Mouse (Mus musculus) myocyte (in vitro differentiated cells): ENCODE measurements around the gene Alg12. TPM values are rescaled to one million over a fixed set of nuclear protein-coding genes. Genes with fewer than 3 reads are reported as not detected.

ENCODE experiments used
- H3K27me3 ChIP-seq: one replicate; pipeline ENCODE4 v1.6.1; 2011; ENCODE audit not compliant: control insufficient read depth, insufficient read depth, insufficient read length
- H3K36me3 ChIP-seq: one replicate; pipeline ENCODE4 v1.6.1; 2011; ENCODE audit not compliant: control insufficient read depth, insufficient read depth
- H3K4me2 ChIP-seq: one replicate; pipeline ENCODE4 v1.6.1; 2011; ENCODE audit warnings: low read depth, control low read depth
- H3K4me3 ChIP-seq: one replicate; pipeline ENCODE4 v1.5.1; 2011; ENCODE audit warnings: mild to moderate bottlenecking, control low read depth, moderate library complexity
- H3K79me2 ChIP-seq: one replicate; pipeline ENCODE4 v1.6.1; 2011; ENCODE audit not compliant: control insufficient read depth, insufficient read depth
- H3ac ChIP-seq: one replicate; pipeline ENCODE4 v1.6.1; 2011; ENCODE audit not compliant: control insufficient read depth, insufficient read length
- CEBPB ChIP-seq: IDR thresholded peaks from 2 replicates; pipeline ENCODE4 v1.6.1; 2011; ENCODE audit warnings: mild to moderate bottlenecking, moderate library complexity; ENCODE audit not compliant: poor library complexity, insufficient read depth, severe bottlenecking
- E2F4 ChIP-seq: IDR thresholded peaks from one replicate; pipeline ENCODE4 v1.6.1; 2011; ENCODE audit warnings: mild to moderate bottlenecking, control low read depth, moderate library complexity; ENCODE audit not compliant: insufficient read depth
- MAX ChIP-seq: IDR thresholded peaks from one replicate; pipeline ENCODE4 v1.6.1; 2011; ENCODE audit warnings: low read depth, mild to moderate bottlenecking, control low read depth
- MYOD1 ChIP-seq, 3 experiments: IDR thresholded peaks; one replicate each; pipeline ENCODE4 v1.6.1; 2011; ENCODE audit warnings: control low read depth in 2 of 3, low read depth in 2 of 3, mild to moderate bottlenecking in 2 of 3, moderate library complexity in 1 of 3; ENCODE audit not compliant: insufficient read length in 2 of 3, control insufficient read depth in 1 of 3
- MYOG ChIP-seq, 3 experiments: IDR thresholded peaks; one replicate each; pipeline ENCODE4 v1.6.1; 2011; ENCODE audit warnings: control low read depth in 2 of 3, low read depth in 2 of 3, mild to moderate bottlenecking in 2 of 3; ENCODE audit not compliant: insufficient read length in 2 of 3, control insufficient read depth in 1 of 3, insufficient read depth in 1 of 3
- POLR2A ChIP-seq: IDR thresholded peaks from one replicate; pipeline ENCODE4 v1.6.1; 2011; ENCODE audit warnings: low read depth, mild to moderate bottlenecking, control low read depth, moderate library complexity; ENCODE audit not compliant: insufficient read length
- REST ChIP-seq: IDR thresholded peaks from one replicate; pipeline ENCODE4 v1.6.1; 2011; ENCODE audit warnings: mild to moderate bottlenecking, control low read depth, moderate library complexity; ENCODE audit not compliant: insufficient read depth, insufficient read length
- SRF ChIP-seq: IDR thresholded peaks from one replicate; pipeline ENCODE4 v1.6.1; 2011; ENCODE audit warnings: low read depth; ENCODE audit not compliant: control insufficient read depth, insufficient read length
- TCF12 ChIP-seq: IDR thresholded peaks from one replicate; pipeline ENCODE4 v1.6.1; 2011; ENCODE audit warnings: mild to moderate bottlenecking, control low read depth; ENCODE audit not compliant: poor library complexity, insufficient read depth, severe bottlenecking
- TCF3 ChIP-seq: IDR thresholded peaks from one replicate; pipeline ENCODE4 v1.6.1; 2011; ENCODE audit warnings: low read depth, control low read depth; ENCODE audit not compliant: insufficient read length
- USF1 ChIP-seq: IDR thresholded peaks from one replicate; pipeline ENCODE4 v1.6.1; 2011; ENCODE audit warnings: low read depth, mild to moderate bottlenecking, control low read depth, moderate library complexity
- polyA plus RNA-seq: library from polyadenylated mRNA; unstranded; fragments of >200 nt; fragmentation: generic; extraction: Trizol; gene quantifications from one replicate; pipeline ENCODE4 v1.2.1, GENCODE M21; 2012; ENCODE audit warnings: missing spikeins

Alg12 gene
- polyA plus RNA-seq, 1 experiment: 15.0 TPM

DNA sequence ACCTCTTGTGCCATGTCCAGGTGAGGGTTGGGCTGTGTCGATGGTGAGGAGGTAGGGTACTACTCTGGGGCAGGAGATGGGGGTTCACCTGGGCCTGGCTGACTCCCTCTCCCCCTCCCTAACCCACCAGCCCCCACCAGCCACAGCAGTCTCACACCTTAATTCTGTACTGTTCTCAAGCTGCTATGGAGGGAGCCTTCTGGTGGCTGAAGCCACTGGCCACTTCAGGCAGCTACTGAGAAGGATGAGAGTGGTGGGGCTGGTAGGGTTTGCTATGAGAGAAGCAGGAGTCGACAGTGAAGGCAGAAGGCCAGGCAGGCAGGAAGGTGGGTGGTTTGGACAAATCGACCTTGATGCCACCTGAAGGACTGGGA is 23.2 kb upstream of the Alg12 start:
- no peak overlapping the region for H3ac ChIP-seq
- no peak overlapping the region for H3K4me2 ChIP-seq
- no peak for TF ChIP-seq TCF12
- no peak for TF ChIP-seq POLR2A
- TF ChIP-seq TCF3: no peak
- no peak for TF ChIP-seq SRF
- TF ChIP-seq E2F4: no peak
- TF ChIP-seq REST: no peak
- no peak for TF ChIP-seq MYOD1 (IDR thresholded peaks at IDR 0.05; ENCODE audit: control insufficient read depth in 1 of 3, insufficient read length in 2 of 3, low read depth in 2 of 3)
- no peak for TF ChIP-seq CEBPB

DNA sequence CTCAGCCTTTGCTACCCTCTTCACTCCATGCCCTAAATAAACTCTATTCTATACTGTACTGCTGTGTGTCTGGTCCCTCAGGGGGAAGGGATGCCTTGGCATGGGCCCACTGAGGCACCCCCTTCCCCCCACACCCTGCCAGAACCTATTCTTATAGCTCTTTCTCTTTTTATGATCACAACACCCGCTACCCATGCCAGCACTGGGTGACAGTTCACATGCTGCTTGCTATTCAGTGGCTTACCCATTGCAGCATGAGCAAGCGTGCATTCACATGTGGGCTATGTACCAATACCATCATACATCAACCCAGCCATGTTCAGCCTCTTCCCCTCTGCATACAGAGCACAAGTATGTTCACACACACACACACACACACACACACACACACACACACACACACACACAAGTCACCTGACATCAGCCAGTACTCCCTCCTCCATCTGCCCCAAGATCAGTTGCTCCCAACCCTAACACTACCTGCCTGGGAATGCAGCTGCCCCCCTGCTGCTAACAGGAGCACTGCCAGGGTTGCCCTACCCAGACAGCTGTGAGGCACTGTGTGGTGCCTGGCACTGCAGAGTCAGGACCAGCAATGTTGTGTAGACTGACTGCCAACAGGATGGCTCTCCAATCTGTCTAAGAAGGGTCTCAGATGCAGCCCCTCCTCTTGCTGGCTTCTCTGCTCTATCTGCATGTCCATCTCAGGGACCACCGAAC is 22.6 kb upstream of the Alg12 start:
- Histone ChIP-seq H3ac (no peak overlapping the region), H3K27me3 (no peaks in the 10 kb centered on the region), H3K79me2 (no peaks in the 10 kb centered on the region), H3K4me3 (no peak overlapping the region), H3K36me3 (no peaks in the 10 kb centered on the region), H3K4me2 (no peak overlapping the region)
- no peak for TF ChIP-seq REST
- no peak for TF ChIP-seq TCF12
- TF ChIP-seq MAX: no peak
- TF ChIP-seq SRF: no peak
- peak in 2 of 3 experiments; percentile 61 to 89 for TF ChIP-seq MYOD1 (IDR thresholded peaks at IDR 0.05; ENCODE audit: control insufficient read depth in 1 of 3, insufficient read length in 2 of 3, low read depth in 2 of 3)
- peak; percentile 30 for TF ChIP-seq TCF3
- no peak for TF ChIP-seq POLR2A
- TF ChIP-seq MYOG (IDR thresholded peaks at IDR 0.05; ENCODE audit: control insufficient read depth in 1 of 3, insufficient read depth in 1 of 3, insufficient read length in 2 of 3, low read depth in 2 of 3): peak; percentile 39 to 92 (median 84)

More for the DNA sequence above, 23.2 kb upstream of the Alg12 start:
- Histone ChIP-seq H3K36me3 (no peaks in the 10 kb centered on the region), H3K4me3 (no peak overlapping the region), H3K79me2 (no peaks in the 10 kb centered on the region), H3K27me3 (no peaks in the 10 kb centered on the region)

DNA sequence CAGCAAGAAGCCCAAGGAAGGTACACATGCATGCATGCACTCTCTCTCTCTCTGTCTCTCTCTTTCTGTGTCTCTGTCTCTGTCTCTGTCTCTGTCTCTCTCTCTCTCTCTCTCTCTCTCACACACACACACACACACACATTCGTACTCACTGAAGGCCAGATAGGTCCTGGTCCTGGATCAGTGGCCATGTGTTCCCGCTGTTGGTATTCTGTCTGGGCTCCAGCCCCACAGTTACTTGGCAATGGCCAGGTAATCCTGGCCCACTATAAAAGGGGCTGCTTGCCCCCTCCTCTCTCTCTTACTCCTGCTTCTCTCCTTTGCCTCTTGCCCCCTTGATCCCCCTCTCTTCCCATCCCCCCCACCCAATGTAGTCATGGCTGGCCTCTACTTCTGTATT is 22.0 kb upstream of the Alg12 start:
- no peaks in the 10 kb centered on the region for H3K79me2 ChIP-seq
- no peak overlapping the region for H3ac ChIP-seq
- H3K36me3 ChIP-seq: no peaks in the 10 kb centered on the region
- no peaks in the 10 kb centered on the region for H3K27me3 ChIP-seq
- H3K4me3 ChIP-seq: no peak overlapping the region
- no peak overlapping the region for H3K4me2 ChIP-seq
- TF ChIP-seq CEBPB (no peak), POLR2A (no peak), MYOD1 (IDR thresholded peaks at IDR 0.05; ENCODE audit: control insufficient read depth in 1 of 3, insufficient read length in 2 of 3, low read depth in 2 of 3) (no peak)

DNA sequence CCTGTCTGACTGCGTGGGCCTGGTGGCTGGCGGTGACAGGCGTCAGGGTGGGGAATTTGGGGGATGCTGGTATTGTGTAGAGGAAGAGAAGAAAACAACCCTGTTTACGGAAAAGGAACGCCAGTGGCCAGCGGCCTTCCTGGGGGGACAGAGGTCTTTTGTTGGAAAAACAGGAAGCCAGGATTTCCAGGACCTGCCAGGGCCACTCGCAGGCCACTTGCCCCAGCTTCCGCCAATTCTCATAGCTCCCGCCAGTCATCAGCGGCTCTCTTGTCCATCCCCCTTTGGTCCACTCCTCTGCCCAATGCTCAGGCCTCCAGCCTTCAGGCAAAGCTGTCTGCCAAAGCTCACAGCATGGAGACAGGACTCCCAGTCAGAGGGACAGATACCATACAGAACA is 21.0 kb upstream of the Alg12 start:
- Histone ChIP-seq H3K4me2 (no peak overlapping the region), H3K4me3 (no peak overlapping the region), H3ac (no peak overlapping the region), H3K36me3 (no peaks in the 10 kb centered on the region), H3K27me3 (no peaks in the 10 kb centered on the region), H3K79me2 (no peaks in the 10 kb centered on the region)
- no peak for TF ChIP-seq MYOD1 (IDR thresholded peaks at IDR 0.05; ENCODE audit: control insufficient read depth in 1 of 3, insufficient read length in 2 of 3, low read depth in 2 of 3)
- no peak for TF ChIP-seq MYOG (IDR thresholded peaks at IDR 0.05; ENCODE audit: control insufficient read depth in 1 of 3, insufficient read depth in 1 of 3, insufficient read length in 2 of 3, low read depth in 2 of 3)

DNA sequence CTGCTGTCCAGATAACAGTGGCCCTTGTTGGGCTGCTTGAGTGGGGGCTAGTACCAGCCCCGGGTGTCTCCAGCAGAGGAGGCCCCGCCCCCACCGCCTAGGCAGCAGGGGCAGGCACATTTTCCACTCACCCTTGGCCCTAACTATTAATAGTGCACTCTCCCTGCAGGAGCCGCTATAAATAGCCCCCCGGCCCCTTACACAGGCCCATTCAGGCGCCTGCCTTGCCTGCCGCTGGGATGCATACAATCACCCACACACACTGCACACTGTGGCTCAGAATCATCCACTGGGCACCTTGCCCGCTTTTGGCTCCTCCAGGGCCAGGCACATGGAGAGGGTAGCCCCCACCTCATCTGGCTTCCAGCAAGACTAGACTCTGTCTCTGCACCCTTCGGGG is 20.2 kb upstream of the Alg12 start:
- H3K4me2 ChIP-seq: peak overlapping the region; percentile 44
- H3K36me3 ChIP-seq: no peaks in the 10 kb centered on the region
- H3ac ChIP-seq: no peak overlapping the region
- no peaks in the 10 kb centered on the region for H3K79me2 ChIP-seq
- peak in 1 of 3 experiments; percentile 38 for TF ChIP-seq MYOD1 (IDR thresholded peaks at IDR 0.05; ENCODE audit: control insufficient read depth in 1 of 3, insufficient read length in 2 of 3, low read depth in 2 of 3)
- no peak for TF ChIP-seq TCF12
- H3K27me3 ChIP-seq: no peaks in the 10 kb centered on the region
- H3K4me3 ChIP-seq: no peak overlapping the region

DNA sequence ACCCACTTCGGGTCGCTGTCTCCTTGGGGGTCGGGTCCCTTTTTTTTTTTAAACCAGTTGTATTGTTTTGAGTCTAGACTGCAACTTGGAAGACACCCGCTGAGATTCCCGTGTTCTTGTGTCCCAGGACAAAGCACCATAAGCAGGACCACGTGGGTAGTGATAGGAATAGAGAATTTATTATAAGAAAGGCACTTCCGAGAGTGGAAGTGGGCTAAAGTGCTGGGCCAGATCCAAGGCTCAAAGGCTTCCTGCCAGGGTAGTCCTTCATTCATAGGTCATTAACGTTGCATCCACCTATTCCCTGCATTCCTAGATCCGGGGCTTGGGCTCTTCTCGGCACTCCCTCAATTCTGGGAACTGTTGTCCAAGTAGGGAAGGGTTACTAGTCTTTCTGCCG is 18.9 kb upstream of the Alg12 start:
- H3ac ChIP-seq: no peak overlapping the region
- no peaks in the 10 kb centered on the region for H3K36me3 ChIP-seq
- H3K79me2 ChIP-seq: no peaks in the 10 kb centered on the region
- H3K27me3 ChIP-seq: no peaks in the 10 kb centered on the region
- H3K4me3 ChIP-seq: peak overlapping the region; percentile 42
- TF ChIP-seq MYOD1 (IDR thresholded peaks at IDR 0.05; ENCODE audit: control insufficient read depth in 1 of 3, insufficient read length in 2 of 3, low read depth in 2 of 3) (no peak), USF1 (peak; percentile 58), E2F4 (no peak), REST (no peak), TCF12 (no peak), TCF3 (no peak), MAX (no peak)
- H3K4me2 ChIP-seq: peak overlapping the region; percentile 100
